Mouse (Mus musculus) kidney, adult 9 months (tissue): ENCODE data around the gene Tbc1d22b.

Experiments
- DNase-seq: peaks from one replicate; pipeline ENCODE4 v3.0.0; 2022

The Tbc1d22b gene

DNA sequence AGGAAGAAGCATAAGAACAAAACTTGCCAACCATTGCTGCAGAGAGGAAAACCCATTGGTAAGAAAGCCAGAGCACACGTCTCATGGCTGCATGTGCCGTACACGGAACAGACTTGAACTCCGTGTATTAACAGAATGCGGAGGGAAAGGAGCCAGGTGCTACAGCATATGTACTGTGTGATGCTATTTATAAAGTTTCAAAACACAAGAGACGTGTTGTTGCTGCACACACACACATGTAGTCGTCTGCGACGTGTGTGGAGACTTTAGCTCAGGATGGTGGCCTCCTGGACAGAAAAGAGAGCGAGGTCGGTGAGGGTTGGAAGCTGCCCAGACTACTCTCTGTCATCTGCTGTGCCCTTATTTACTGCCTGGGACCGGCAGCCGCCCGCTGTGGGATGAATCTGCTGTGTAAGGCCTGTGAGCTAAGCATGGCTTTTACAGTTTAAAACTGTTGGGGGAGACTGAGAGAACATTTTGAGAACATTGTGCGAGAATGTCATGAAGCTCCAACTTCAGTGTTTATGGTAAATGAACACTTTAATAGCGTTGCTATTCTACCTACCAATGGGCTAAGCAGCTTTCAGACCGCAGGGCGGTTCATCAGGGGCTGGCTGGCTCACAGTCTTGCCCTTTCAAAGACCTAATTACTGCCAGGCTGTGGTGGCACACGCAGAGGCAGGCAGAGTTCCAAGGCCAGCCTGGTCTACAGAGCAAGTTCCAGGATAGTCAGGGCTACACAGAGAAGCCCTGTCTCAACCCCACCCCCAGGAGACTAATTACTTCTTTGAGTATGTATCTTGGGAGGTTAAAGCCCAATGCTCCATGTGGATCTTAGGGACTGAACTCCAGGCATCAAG lies 6.5 kb upstream of the Tbc1d22b start:
- no peak for DNase-seq

DNA sequence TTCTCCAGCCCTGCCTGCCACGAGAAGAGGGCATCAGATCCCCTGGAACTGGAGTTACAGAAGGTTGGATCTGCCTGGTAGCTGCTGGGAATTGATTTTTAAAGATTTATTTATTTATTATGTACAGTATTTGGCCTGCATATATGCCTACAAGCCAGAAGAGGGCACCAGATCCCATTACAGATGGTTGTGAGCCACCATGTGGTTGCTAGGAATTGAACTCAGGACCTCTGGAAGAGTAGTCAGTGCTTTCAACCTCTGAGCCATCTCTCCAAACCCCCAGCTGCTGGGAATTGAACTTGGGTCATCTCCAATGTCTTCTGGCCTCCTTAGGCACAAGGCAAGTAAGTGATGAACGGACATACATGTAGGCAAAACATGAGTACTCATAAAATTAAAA lies 5.5 kb upstream of the Tbc1d22b start:
- no peak for DNase-seq

DNA sequence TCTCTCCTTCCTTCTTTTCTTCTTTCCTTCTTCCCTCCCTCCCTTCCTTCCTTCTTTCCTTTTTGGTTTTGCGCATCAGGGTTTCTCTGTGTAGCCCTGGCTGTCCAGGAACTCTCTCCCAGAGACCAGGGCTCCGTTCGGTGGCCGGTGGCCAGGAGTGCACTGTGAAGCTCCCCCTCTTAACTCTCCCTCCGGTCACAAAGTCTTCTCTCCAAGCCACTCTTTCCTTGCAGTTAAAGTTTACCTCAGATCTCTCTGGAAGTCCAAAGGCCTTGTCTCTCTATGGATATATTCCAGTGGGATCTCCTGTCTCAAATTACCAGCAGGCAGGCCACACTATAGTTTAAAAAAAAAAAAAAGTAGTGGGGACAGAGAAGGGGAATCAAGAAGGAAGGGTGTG lies 4.3 kb upstream of the Tbc1d22b start:
- peak; percentile 74 for DNase-seq

- no peak for DNase-seq
Observed at GRCm38 (mm10) chr17:29548494-29548893, 1.1 kb upstream of the Tbc1d22b start.

DNA sequence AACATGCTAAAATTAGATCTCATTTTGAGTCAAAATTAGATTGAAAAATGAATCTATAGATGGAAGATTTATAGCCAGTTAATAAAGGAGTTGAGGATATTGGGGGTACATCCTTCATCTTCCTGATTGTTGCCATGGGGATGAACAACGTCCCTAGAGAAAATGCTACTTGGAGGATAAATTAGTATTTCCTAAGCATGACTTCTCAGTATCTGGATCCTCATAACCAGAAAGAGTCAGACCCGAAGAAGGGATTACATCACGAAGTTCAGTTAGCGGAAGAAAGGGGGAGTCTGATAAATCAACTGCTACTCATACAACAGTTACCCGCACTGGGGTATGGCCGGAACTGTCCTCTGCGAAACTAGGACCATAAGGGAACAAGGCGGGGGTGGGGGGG lies 591 bp upstream of the Tbc1d22b start:
- no peak for DNase-seq

- no peak for DNase-seq
Observed at GRCm38 (mm10) chr17:29551019-29551418, 1.4 kb downstream of the Tbc1d22b start.

DNA sequence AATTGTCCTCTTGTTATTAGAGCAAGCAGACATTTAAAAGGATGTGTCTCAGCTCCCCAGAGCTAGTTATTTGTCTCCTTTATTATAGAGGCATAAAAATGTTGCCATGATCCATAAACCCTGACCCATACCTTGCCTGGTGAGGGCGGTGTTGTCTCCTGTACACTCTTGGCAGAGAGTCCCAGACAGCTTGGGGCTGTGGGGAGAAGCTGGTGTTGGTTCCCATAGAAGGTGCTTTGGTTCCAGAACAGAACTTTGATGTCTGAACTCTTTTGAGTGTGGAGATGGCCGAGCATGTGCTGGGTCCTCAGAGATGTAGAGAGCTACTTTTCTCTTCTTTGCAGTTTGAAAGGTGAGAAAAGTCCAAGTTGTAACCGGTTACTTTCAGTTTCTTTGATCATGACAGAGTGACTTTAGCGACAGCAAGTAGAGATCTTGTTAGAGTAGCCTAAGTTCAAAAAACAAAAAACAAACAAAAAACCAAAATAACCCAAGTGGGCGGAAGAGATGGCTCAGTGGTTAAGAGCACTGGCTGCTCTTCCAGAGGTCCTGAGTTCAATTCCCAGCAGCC lies 2.7 kb downstream of the Tbc1d22b start, which contains the start of gene Tmem217:
Gene Tmem217, minus strand, starts transcription at position 224 of the 571 bp plus-strand sequence.
- no peak for DNase-seq

GRCm38 (mm10) chr17:29554176-29554575 lies 4.6 kb downstream of the Tbc1d22b start:
- no peak for DNase-seq

- no peak for DNase-seq
Observed at GRCm38 (mm10) chr17:29556456-29556855, 6.9 kb downstream of the Tbc1d22b start.

- no peak for DNase-seq
Observed at GRCm38 (mm10) chr17:29556893-29557292, 7.3 kb downstream of the Tbc1d22b start.

- peak; percentile 49 for DNase-seq
Observed at GRCm38 (mm10) chr17:29558476-29558875, 8.9 kb downstream of the Tbc1d22b start.

DNA sequence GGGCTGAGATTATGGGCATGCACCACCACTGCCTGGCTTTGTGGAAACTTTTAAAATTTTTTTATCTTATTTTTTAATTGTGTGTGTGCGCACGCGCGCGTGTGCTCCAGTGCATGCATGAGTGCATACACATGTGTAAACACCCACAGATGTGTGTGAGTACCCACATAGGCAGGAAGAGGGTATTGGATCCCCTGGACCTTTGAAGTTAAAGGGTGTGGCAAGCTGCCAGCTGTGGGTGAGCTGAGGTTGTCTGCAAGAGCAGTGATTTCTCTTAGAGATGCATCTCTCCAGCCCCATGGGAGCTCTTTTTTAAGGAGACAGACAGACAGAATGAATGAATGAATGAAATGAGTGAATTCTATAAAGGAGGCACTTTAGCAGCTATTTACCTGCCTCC lies 15.9 kb downstream of the Tbc1d22b start:
- no peak for DNase-seq

- peak; percentile 41 for DNase-seq
Observed at GRCm38 (mm10) chr17:29568435-29568834, 18.9 kb downstream of the Tbc1d22b start.

DNA sequence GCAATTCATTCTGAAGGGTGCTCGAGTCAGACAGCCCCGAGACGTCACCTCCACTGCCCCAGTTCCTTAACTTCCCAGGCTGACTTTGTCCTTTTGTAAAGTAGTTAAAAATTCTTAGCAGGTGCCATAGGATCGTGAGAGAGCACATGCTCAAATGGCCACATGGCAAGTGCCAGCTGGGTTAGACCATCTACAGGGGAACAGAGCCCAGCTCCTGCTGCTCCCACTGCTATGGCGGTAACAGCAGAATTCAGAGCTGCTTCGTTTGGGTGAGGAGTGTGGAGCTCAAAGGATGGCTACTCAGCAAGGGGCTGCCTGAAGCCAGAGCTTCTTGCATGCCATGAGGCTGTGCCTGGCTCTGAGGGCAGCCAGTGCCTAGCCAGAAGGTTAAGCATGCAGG lies 20.2 kb downstream of the Tbc1d22b start:
- no peak for DNase-seq

- DNase-seq: peak; percentile 84
Observed at GRCm38 (mm10) chr17:29579579-29580126, 30.1 kb downstream of the Tbc1d22b start.

GRCm38 (mm10) chr17:29583569-29583968 lies 34.0 kb downstream of the Tbc1d22b start:
- no peak for DNase-seq

DNA sequence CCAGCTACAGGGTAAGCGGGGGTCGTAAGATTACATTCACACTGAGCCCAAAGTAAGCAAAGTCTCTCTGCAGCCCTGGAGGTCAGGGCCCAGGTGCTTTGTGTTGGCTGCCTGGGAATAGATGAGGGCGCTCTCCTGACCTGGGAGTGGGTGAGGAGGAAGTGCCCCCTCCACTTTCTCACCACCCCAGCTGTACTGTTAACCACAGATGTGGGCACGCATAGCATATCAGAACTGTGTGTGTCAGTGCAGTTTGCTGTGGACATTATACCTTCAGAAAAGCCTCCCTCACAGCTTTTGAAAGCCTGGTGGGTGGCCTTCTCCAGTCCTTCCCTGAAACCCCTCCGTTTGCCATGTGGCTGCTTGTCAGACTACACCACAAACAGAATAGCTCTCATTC lies 34.7 kb downstream of the Tbc1d22b start:
- DNase-seq: no peak

- DNase-seq: no peak
Observed at GRCm38 (mm10) chr17:29584737-29585136, 35.2 kb downstream of the Tbc1d22b start.

DNA sequence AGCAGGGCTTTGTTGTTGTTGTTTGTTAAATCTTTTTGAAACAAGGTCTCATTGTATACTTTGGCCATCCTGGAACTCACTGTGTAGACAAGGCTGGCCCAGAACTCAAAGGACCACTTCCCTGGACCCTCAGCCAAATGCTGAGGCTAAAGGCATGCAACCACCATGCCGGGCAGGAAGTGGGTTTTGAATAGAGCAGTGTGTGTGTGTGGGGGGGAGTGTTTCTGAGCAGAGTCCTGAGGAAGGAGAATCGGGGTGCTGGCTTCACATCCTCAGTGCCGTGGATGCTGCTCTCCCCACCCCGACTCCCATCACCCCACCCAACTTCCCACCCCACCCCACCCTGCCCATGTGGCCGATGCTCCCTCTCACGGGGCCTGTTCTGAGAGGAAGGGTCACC lies 35.9 kb downstream of the Tbc1d22b start:
- no peak for DNase-seq

- DNase-seq: no peak
Observed at GRCm38 (mm10) chr17:29586921-29587320, 37.3 kb downstream of the Tbc1d22b start.

- no peak for DNase-seq
Observed at GRCm38 (mm10) chr17:29589221-29589898, 39.8 kb downstream of the Tbc1d22b start.

DNA sequence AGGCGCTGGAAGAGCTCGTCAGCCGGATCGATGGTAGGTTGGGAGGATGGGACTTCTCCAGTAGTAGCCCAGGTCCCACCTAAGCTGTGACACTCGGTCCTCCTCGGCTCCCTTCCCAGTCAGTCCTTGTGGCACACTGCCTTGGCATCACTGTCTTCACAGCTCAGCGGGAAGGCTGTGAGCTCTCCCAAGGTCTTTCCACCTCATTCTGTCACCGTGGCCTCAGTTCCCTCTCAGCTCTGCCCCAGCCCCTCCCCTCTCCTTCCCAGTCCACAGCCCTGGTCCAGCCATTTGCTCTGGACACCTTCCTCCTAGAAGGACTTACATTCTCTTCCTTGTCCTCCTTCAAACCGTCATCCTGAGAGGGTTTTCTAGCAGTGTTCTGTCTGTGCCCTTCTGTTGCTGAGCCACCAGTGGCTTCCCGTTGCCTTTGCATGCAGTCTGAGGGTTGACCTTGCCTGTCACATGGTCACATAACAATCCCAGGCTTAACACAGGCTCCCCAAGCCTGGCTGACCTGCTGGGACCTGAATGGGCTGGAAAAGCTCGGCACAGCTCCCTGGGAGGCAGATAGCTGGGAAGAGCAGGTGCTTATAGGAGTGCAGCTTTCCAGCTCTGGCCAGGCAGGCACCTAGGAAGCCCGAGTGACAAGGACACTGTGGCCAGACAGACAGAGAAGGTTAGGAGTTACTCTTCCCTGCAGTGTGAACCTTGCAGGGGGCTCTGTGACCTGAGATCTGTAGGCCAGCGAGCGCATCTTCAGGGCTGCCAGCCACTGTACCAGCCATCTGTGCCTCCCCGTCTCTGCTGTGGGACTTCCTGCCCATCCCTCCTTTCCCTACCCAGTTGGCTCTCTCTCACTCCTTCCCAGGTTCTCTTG lies 46.5 kb downstream of the Tbc1d22b start:
- peak; percentile 38 for DNase-seq

GRCm38 (mm10) chr17:29596771-29597132 lies 47.2 kb downstream of the Tbc1d22b start:
- DNase-seq: no peak
